Mouse (Mus musculus): ENCODE measurements around the gene Aebp1.
A peak's percentile ranks its signal among the peaks of the same experiment; 100 is the strongest.

The Aebp1 gene

DNA sequence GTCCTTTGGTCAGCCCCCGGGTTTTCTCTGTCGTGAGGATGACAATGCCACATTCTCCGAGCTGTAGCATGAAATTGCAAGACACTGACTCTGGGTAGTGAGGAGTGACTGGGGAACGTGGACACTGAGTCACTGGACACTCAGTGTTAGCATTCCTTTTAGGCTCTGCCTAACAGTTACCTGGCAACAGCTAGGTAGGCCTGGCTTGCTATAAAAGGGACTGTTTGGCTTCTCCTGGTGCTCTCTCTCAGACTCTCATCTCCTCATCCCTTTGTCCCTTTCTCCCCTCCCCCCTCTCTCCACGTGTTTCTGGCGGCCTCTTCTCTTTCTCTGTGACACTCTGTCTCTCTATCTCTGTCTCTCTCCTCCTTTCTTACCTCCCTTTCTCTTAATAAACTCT is 40.6 kb downstream of the Aebp1 start:
- Histone ChIP-seq H3K36me3 (ENCODE audit: insufficient read depth, low read length) (no peaks in the 10 kb centered on the region), H3K4me3 (replicated peaks; ENCODE audit: low read length) (peak overlapping the region; percentile 68), H3K27me3 (ENCODE audit: insufficient read depth, low read length) (peaks cover 77% of the 10 kb centered on the region), H3K9me3 (ENCODE audit: low read length) (no peaks in the 10 kb centered on the region), H3K4me1 (replicated peaks; ENCODE audit: low read depth, low read length) (peaks cover 73% of the 10 kb centered on the region)
- TF ChIP-seq POU5F1 (IDR thresholded peaks at IDR 0.05; ENCODE audit: borderline replicate concordance, low read length) = no peak
- TF ChIP-seq NANOG (IDR thresholded peaks at IDR 0.05; ENCODE audit: borderline replicate concordance, low read length) = no peak
- TF ChIP-seq CTCF (conservative IDR thresholded peaks at IDR 0.05; ENCODE audit: low read length) = no peak

DNA sequence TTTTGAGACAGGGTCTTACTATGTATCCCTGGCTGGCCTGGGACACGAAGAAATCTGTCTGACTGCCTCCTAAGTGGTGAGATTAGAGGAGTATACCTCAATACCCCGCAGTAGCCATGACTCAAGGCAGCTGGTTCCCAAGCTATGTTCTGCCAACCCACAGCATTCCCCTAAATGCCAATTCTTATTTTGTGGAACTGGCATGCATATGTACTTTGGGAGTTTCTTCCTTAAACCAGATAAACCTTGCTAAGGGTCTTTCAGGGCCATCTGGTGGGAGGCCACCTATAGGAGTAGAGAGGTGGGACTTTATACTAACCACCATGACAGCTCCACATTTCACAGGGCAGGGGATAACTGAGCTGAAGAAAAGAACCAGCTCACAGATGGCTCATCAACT is 42.1 kb downstream of the Aebp1 start:
- H3K27me3 ChIP-seq (ENCODE audit: insufficient read depth, low read length) = peaks cover 64% of the 10 kb centered on the region
- no peak overlapping the region for H3K4me3 ChIP-seq (replicated peaks; ENCODE audit: low read length)
- H3K36me3 ChIP-seq (ENCODE audit: insufficient read depth, low read length) = no peaks in the 10 kb centered on the region
- H3K4me1 ChIP-seq (replicated peaks; ENCODE audit: low read depth, low read length) = peaks cover 58% of the 10 kb centered on the region
- no peaks in the 10 kb centered on the region for H3K9me3 ChIP-seq (ENCODE audit: low read length)
- TF ChIP-seq NANOG (IDR thresholded peaks at IDR 0.05; ENCODE audit: borderline replicate concordance, low read length) (no peak), POU5F1 (IDR thresholded peaks at IDR 0.05; ENCODE audit: borderline replicate concordance, low read length) (no peak), CTCF (conservative IDR thresholded peaks at IDR 0.05; ENCODE audit: low read length) (no peak)

DNA sequence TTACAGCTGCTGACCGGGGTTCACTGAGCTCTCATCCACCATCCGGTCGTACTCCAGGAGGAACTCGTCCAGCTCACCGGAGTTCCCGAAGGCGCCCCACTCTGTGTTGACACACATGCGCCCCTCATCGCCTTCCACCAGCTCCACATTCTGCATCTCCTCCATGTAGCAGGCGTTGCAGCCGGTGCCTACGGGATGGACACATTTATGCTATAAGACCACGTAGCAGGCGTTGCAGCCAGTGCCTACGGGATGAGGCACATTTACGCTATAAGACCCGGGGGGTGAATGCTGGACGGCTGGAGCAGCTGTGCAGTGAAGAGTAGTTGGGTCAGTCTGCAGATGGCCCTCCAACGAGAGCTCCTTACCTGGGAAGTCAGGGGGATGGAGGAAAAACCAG is 42.6 kb downstream of the Aebp1 start:
- Histone ChIP-seq H3K4me1 (replicated peaks; ENCODE audit: low read depth, low read length) (peaks cover 53% of the 10 kb centered on the region), H3K27me3 (ENCODE audit: insufficient read depth, low read length) (peaks cover 59% of the 10 kb centered on the region), H3K36me3 (ENCODE audit: insufficient read depth, low read length) (no peaks in the 10 kb centered on the region), H3K9me3 (ENCODE audit: low read length) (no peaks in the 10 kb centered on the region), H3K4me3 (replicated peaks; ENCODE audit: low read length) (no peak overlapping the region)
- TF ChIP-seq POU5F1 (IDR thresholded peaks at IDR 0.05; ENCODE audit: borderline replicate concordance, low read length) (no peak), NANOG (IDR thresholded peaks at IDR 0.05; ENCODE audit: borderline replicate concordance, low read length) (no peak), CTCF (conservative IDR thresholded peaks at IDR 0.05; ENCODE audit: low read length) (no peak)

DNA sequence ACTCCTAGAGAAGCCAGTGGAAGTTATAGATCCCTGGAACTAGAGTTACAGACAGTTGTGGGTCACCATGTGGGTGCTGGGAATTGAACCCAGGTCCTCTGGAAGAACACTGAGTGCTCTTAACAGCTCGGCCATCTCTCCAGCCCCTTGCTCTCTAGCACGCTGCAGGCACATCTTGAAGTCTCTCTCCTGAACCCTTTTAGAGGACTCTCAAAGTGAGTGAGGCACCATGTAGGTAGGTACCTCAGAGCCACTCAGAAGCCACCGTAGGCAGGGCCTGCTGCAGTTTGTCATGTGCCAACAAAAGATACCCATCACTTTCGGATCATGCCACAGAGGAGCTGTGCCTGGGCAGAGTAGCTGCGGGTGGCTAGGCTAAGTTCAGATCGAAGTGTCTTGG is 43.1 kb downstream of the Aebp1 start:
- H3K36me3 ChIP-seq (ENCODE audit: insufficient read depth, low read length) = no peaks in the 10 kb centered on the region
- no peaks in the 10 kb centered on the region for H3K9me3 ChIP-seq (ENCODE audit: low read length)
- no peak overlapping the region for H3K4me3 ChIP-seq (replicated peaks; ENCODE audit: low read length)
- TF ChIP-seq POU5F1 (IDR thresholded peaks at IDR 0.05; ENCODE audit: borderline replicate concordance, low read length) = no peak
- TF ChIP-seq NANOG (IDR thresholded peaks at IDR 0.05; ENCODE audit: borderline replicate concordance, low read length) = no peak
- TF ChIP-seq CTCF (conservative IDR thresholded peaks at IDR 0.05; ENCODE audit: low read length) = no peak
- H3K27me3 ChIP-seq (ENCODE audit: insufficient read depth, low read length) = peaks cover 54% of the 10 kb centered on the region
- H3K4me1 ChIP-seq (replicated peaks; ENCODE audit: low read depth, low read length) = peaks cover 51% of the 10 kb centered on the region

DNA sequence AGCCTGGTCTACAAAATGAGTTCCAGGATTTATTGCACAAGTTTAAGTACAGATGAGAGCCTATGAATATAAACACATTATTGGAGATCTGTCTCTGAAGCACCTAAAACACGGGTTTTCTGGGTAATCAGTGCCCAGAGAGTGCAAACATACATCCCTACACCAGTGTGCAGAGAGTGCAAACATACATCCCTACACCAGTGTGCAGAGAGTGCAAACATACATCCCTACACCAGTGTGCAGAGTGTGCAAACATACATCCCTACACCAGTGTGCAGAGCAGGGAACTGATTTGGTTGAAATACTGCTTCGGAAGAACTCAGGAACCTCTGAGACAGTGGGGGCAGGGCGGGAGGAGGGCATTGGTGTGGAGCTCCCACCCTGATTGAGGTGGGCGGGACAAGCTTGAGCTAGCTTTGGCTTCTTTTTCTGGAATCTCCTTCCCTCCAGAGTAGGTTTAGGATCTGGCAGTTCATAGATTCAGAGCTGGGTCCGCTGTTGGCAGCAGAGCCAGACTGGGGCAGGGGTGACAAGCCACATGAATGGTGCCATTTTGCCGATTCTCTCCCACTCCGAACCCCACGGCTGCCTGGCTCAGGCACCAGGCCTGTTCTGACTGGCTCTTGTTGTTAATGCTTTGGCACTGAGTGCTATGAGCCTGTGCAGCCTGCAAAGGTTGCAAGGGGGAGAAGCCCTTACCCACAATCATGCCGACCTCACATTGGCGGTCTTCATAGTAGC is 44.2 kb downstream of the Aebp1 start:
- H3K4me1 ChIP-seq (replicated peaks; ENCODE audit: low read depth, low read length) = peaks cover 42% of the 10 kb centered on the region
- no peaks in the 10 kb centered on the region for H3K36me3 ChIP-seq (ENCODE audit: insufficient read depth, low read length)
- H3K9me3 ChIP-seq (ENCODE audit: low read length) = no peaks in the 10 kb centered on the region
- H3K27me3 ChIP-seq (ENCODE audit: insufficient read depth, low read length) = peaks cover 43% of the 10 kb centered on the region
- TF ChIP-seq NANOG (IDR thresholded peaks at IDR 0.05; ENCODE audit: borderline replicate concordance, low read length) = no peak
- no peak for TF ChIP-seq CTCF (conservative IDR thresholded peaks at IDR 0.05; ENCODE audit: low read length)
- no peak for TF ChIP-seq POU5F1 (IDR thresholded peaks at IDR 0.05; ENCODE audit: borderline replicate concordance, low read length)
- H3K4me3 ChIP-seq (replicated peaks; ENCODE audit: low read length) = peak overlapping the region; percentile 51

DNA sequence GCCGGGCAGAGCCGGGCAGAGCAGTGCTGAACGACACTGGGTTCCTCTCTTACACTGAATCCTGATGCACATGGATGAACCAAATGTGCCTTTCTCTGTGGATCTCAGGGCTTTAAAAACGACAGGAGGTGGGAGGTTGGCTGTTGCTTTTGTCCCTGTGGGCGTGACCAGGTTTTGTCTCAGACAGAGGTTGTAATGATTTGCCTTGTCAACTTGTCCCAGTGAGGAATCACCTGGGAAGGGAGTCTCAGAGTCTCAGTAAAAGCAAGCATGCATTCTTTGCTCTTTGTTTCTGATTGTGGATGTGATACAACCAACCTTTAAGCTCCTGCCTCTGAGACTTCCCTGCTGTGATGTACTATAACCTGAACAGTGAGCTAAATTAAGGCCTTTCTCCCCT is 45.3 kb downstream of the Aebp1 start:
- H3K36me3 ChIP-seq (ENCODE audit: insufficient read depth, low read length) = no peaks in the 10 kb centered on the region
- no peak overlapping the region for H3K4me3 ChIP-seq (replicated peaks; ENCODE audit: low read length)
- H3K4me1 ChIP-seq (replicated peaks; ENCODE audit: low read depth, low read length) = peaks cover 31% of the 10 kb centered on the region
- TF ChIP-seq NANOG (IDR thresholded peaks at IDR 0.05; ENCODE audit: borderline replicate concordance, low read length) = no peak
- TF ChIP-seq POU5F1 (IDR thresholded peaks at IDR 0.05; ENCODE audit: borderline replicate concordance, low read length) = no peak
- no peak for TF ChIP-seq CTCF (conservative IDR thresholded peaks at IDR 0.05; ENCODE audit: low read length)
- H3K27me3 ChIP-seq (ENCODE audit: insufficient read depth, low read length) = peaks cover 32% of the 10 kb centered on the region
- H3K9me3 ChIP-seq (ENCODE audit: low read length) = no peaks in the 10 kb centered on the region

DNA sequence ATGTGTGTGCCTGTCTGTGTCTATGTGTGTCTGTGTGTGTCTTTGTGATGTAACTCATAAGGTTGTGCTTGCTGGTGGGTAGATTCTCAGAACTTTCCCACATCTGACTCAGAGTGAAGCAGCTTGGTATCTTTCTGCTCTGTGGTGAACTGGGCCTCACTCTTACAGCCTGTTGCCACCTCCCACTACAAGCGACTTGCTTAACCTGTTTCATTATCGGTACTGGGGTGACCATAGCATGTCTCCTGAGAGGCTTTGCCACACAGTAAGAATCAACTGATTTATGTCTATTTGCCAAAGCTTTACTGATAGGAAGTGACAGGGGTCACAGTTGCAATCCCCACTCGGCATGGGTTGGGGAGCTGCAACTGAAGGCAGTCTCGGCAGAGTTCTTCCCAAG is 46.9 kb downstream of the Aebp1 start:
- no peaks in the 10 kb centered on the region for H3K9me3 ChIP-seq (ENCODE audit: low read length)
- H3K36me3 ChIP-seq (ENCODE audit: insufficient read depth, low read length) = no peaks in the 10 kb centered on the region
- H3K4me1 ChIP-seq (replicated peaks; ENCODE audit: low read depth, low read length) = peaks cover 20% of the 10 kb centered on the region
- no peak overlapping the region for H3K4me3 ChIP-seq (replicated peaks; ENCODE audit: low read length)
- TF ChIP-seq CTCF (conservative IDR thresholded peaks at IDR 0.05; ENCODE audit: low read length) = no peak
- no peak for TF ChIP-seq POU5F1 (IDR thresholded peaks at IDR 0.05; ENCODE audit: borderline replicate concordance, low read length)
- no peak for TF ChIP-seq NANOG (IDR thresholded peaks at IDR 0.05; ENCODE audit: borderline replicate concordance, low read length)
- H3K27me3 ChIP-seq (ENCODE audit: insufficient read depth, low read length) = peaks cover 25% of the 10 kb centered on the region

DNA sequence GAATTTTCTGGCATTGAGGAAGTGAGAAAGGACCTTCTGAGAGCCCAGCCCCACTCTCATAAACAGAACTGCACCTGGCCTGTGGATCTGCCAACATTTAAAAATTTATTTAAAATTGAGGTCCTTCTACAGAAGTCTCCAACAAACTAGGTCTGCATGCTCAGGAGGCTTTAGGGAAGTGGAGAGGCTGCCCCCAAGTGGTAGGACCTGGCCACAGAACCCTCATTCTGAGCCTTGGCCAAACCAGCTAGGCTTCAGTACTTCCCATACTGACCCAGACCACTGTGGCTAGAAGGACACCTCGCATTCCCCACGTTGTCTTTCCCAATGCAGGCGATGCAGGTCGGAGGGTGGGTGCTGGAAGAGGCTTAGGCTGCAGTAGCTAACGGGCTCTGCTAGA is 50.9 kb downstream of the Aebp1 start:
- TF ChIP-seq CTCF (conservative IDR thresholded peaks at IDR 0.05; ENCODE audit: low read length) (peak; percentile 69), POU5F1 (IDR thresholded peaks at IDR 0.05; ENCODE audit: borderline replicate concordance, low read length) (no peak)
- no peak overlapping the region for H3K4me3 ChIP-seq (replicated peaks; ENCODE audit: low read length)
- H3K9me3 ChIP-seq (ENCODE audit: low read length) = no peaks in the 10 kb centered on the region
- H3K27me3 ChIP-seq (ENCODE audit: insufficient read depth, low read length) = peaks cover 33% of the 10 kb centered on the region
- H3K4me1 ChIP-seq (replicated peaks; ENCODE audit: low read depth, low read length) = peaks cover 8% of the 10 kb centered on the region
- no peaks in the 10 kb centered on the region for H3K36me3 ChIP-seq (ENCODE audit: insufficient read depth, low read length)

DNA sequence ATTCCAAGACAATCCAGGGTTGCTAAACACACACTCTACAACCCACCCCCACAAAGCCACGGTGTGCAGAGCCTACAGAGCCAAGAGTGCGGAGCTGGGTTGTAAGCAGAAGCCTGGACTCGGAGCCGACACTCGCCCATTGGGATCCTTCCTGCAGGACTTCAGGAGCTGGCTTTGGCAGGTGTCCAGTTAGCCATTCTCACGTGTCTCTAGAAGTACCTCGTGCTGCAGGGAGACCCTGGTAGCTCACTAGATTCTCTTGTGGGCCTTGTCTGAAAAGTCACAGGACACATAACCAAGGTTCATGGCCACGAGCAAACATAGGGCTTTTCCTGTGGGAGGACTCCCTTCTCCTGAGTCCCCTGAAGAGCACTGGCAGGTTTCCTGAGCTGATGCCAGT is 51.5 kb downstream of the Aebp1 start:
- Histone ChIP-seq H3K4me3 (replicated peaks; ENCODE audit: low read length) (no peak overlapping the region), H3K27me3 (ENCODE audit: insufficient read depth, low read length) (peaks cover 33% of the 10 kb centered on the region), H3K36me3 (ENCODE audit: insufficient read depth, low read length) (no peaks in the 10 kb centered on the region), H3K4me1 (replicated peaks; ENCODE audit: low read depth, low read length) (peaks cover 8% of the 10 kb centered on the region), H3K9me3 (ENCODE audit: low read length) (no peaks in the 10 kb centered on the region)
- TF ChIP-seq CTCF (conservative IDR thresholded peaks at IDR 0.05; ENCODE audit: low read length) = no peak
- no peak for TF ChIP-seq POU5F1 (IDR thresholded peaks at IDR 0.05; ENCODE audit: borderline replicate concordance, low read length)
- no peak for TF ChIP-seq NANOG (IDR thresholded peaks at IDR 0.05; ENCODE audit: borderline replicate concordance, low read length)

Measured in E14TG2a.4 (cell line).